Mouse (Mus musculus) gastrocnemius, adult 2 months (tissue): Measurements from ENCODE around the gene Ly75. TPM values are rescaled to one million over a fixed set of nuclear protein-coding genes. Genes with fewer than 3 reads are reported as not detected.

ENCODE experiments used
- DNase-seq: peaks from one replicate; pipeline ENCODE4 v3.0.0; 2022
- H3K27ac ChIP-seq: fragments of 200-600 bp; 2 replicates; pipeline ENCODE4 v1.8.1; 2022; ENCODE audit warnings: mild to moderate bottlenecking
- H3K4me3 ChIP-seq: fragments of 200-600 bp; 2 replicates; pipeline ENCODE4 v1.8.1; 2022; ENCODE audit warnings: mild to moderate bottlenecking, moderate library complexity
- CTCF ChIP-seq: fragments of 200-600 bp; IDR thresholded peaks from 2 replicates; pipeline ENCODE4 v1.8.1; 2022; ENCODE audit warnings: antibody characterized with exemption, mild to moderate bottlenecking, moderate library complexity
- intact Hi-C: fragments of 180-260 bp; cut with DNase I; formaldehyde crosslinking; loops from one replicate; pipeline ENCODE4 v1.15.1; 2025
- total RNA-seq, 2 experiments: library from RNA; stranded (reverse); gene quantifications; 2 replicates each; pipeline ENCODE4 v1.2.3; 2021

Gene Ly75
- total RNA-seq, 2 experiments from 2014 or later: 0.03 to 0.05 TPM

DNA sequence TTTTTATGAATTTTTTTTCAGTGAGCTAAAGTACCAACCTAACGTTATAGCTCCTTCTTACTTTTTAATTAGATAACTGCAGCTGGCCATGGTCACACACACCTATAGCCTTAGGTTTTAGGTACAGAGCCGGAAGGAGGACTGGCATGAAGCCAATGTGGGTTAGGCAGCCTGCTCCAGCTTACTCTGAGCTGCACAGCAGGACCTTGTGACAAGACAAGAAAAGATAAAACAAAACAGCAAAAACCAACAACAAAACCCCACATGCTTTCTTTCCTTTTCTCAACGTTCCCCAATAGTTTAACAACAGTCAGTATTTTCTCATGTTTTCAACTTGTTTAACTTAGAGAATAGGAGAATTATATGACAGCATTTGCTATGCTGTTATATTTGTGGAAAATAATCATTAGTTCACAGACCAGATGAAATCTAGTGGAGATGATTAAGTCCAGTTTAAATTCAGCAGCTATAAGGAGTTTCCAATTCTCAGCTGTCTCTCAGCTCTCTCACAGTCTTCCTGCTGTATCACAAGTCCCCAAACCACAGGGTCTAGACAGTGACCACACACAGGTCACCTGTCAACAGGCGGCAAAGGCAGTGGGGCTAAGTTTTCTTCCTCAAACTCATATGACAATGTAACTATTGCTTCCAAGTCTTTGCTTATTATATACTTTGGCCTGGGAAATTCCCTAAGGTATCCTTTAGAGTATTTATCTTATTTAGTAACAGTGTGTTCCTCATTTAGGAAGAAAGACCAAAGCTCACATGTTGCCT is 40.8 kb downstream of the Ly75 start:
- TF ChIP-seq CTCF: no peak
- H3K4me3 ChIP-seq: no peak overlapping the region
- no peak for DNase-seq
- intact Hi-C loops: no loop called here
- H3K27ac ChIP-seq: no peak overlapping the region

DNA sequence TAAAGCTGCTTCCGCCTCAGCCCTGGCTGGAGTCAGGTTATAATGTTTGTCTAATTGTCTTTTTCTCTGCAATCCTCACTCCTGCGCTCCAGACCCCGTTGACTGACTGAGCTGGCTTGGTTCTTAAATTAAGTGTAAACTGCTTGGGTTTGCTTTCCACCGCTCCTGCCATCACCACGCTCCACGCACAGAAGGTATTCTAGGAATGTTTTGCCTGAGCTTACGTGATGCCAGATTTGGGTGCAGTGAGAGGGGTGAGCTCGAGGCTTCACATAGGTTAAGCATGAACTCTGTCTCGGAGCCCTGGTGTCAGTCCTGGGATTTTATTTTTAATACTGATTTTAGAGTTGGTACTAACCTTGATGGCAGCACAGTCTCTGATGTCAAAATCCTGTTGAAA is 45.2 kb downstream of the Ly75 start:
- intact Hi-C loops: no loop called here
- no peak for TF ChIP-seq CTCF

DNA sequence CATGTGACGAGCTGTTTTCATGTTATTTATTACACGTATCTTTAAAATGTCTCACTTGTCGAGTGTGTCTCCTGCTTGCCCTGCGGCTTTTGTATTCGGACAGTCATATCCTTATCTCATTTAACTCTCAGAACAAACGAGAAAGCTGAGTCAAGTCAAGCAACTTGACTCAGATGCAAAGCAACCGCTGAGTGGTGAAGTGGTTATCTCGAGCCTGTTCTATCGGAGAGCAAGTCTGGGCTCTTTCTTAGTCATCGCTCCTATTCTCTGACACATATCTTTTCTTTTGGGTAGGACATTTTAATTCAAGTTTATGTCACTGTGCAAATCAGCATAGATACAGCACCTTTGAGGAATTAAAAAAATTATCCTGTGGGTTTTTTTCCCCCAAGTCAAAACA is 54.5 kb downstream of the Ly75 start:
- no peak for TF ChIP-seq CTCF
- intact Hi-C loops: no loop called here
- no peak for DNase-seq
- Histone ChIP-seq H3K27ac (no peak overlapping the region), H3K4me3 (no peak overlapping the region)

More for the DNA sequence above, 45.2 kb downstream of the Ly75 start:
- Histone ChIP-seq H3K27ac (no peak overlapping the region), H3K4me3 (no peak overlapping the region)
- no peak for DNase-seq

DNA sequence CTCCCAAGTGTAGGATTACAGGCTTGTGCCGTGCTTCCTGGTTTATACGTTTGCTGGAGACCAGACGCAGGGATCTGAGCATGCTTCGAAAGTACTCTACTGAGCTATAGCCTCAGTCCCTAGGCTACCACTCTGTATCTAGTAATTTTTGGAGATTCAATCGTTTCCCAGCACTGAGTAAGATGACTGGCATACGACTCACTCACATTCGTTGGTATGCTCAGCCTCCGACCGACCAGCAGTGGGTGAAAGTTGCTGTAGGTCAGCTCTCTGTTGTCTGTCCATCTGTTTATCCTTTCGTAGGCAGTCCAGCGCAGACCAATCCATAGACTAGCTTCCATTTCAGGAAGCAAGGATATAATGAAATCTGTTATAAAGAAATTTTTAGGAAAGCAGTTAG is 55.5 kb downstream of the Ly75 start:
- H3K27ac ChIP-seq: no peak overlapping the region
- intact Hi-C loops: no loop called here
- no peak for DNase-seq
- TF ChIP-seq CTCF: no peak
- no peak overlapping the region for H3K4me3 ChIP-seq

DNA sequence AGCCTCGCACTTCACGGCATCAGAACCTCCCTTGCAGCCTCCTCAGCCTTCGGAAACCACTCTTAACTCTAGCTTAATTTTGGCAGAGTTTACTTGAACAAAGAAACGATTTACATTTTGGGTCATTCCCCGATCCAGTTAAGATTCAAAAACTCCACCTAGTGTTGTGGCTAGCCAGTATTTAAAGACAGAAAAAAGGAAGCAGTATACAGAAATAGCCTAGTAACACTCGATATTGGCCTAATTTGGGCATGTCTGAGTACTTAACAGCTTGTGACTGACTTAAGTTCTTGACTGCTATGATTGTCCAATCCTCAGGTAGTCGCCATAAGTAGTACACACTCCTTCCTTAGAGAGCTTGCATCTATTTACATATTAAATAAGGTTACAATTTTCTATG is 56.2 kb downstream of the Ly75 start:
- TF ChIP-seq CTCF: no peak
- intact Hi-C loops: no loop called here
- Histone ChIP-seq H3K27ac (no peak overlapping the region), H3K4me3 (no peak overlapping the region)
- DNase-seq: no peak

DNA sequence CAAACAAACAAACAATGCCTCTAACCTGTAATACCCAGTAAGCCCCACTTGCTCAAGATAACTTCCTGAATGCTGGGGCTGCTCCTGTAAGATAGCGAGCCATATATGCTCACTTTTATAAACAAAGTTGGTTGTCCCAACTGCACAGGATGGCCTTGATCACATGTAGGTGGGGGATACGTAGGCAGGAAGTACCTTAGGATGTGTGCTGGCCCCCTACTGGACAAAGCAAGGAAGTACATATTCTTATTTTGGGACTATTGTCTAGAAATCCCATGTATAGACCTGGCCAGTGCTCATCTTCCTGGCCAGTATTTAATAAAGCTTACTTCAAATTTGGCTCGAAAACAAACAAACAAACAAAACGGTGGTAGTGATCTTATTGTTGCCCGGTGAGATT is 59.7 kb downstream of the Ly75 start:
- Histone ChIP-seq H3K4me3 (no peak overlapping the region), H3K27ac (no peak overlapping the region)
- intact Hi-C loops: no loop called here
- DNase-seq: no peak
- peak; percentile 61 for TF ChIP-seq CTCF

DNA sequence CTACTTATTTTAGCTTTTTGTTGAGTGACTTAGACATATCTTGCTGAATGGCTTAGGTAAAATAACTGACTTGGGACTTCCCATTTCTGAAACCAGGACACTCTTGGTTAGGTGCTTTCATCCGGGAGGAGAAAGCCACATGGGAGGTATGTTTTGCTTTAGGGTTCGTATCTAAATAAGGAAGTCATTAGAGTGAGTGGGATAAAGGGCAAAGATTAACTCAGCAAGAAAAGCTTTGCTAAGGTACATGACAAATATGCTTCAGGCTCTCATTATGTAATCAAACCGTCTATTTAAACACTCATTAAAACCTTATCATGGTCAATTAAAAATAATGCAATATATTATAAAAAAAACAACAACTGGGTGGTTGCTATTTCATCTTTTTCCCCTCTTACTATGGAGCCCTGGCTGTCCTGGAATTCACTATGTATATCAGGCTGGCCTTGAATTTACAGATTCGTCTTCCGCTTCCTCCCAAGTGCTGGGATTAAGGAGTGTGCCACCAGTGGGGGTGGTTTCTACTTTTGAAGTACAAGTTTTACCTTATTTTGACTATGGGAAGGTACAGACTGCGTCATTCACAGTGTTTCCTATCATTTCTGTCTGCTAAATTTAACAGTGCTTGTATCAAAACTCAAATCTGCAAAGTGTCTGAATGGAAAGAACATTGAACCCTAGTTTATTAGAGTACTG is 60.9 kb downstream of the Ly75 start:
- TF ChIP-seq CTCF: no peak
- no peak overlapping the region for H3K27ac ChIP-seq
- intact Hi-C loops: no loop called here

DNA sequence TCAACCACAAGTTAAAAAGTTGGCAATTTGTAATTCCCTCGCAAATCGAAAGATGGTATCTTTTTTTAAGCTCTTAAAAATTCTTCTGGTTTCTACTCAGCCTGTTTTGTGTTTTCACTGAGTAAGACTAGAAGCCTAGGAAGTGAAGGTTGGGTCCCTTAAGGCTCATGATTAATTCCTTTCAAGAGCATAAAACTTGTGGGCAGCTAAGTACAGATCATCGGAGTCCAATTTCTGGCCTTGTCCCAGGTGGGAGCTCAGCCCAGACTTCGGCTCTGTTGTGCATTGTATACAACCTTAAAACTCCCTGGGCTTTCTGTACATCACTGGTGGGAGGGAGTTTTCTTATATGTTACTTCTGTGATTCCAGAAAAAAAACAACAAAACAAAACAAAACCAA is 79.3 kb downstream of the Ly75 start:
- TF ChIP-seq CTCF: no peak
- intact Hi-C loops: no loop called here
- Histone ChIP-seq H3K4me3 (no peak overlapping the region), H3K27ac (no peak overlapping the region)
- DNase-seq: no peak

More for the DNA sequence above, 60.9 kb downstream of the Ly75 start:
- no peak overlapping the region for H3K4me3 ChIP-seq
- DNase-seq: no peak

GRCm38 (mm10) chr2:60299323-60299722 is 83.8 kb downstream of the Ly75 start:
- DNase-seq: no peak
- no peak overlapping the region for H3K4me3 ChIP-seq
- intact Hi-C loops: no loop called here
- no peak overlapping the region for H3K27ac ChIP-seq
- no peak for TF ChIP-seq CTCF

- no peak overlapping the region for H3K4me3 ChIP-seq
- intact Hi-C loops: no loop called here
- H3K27ac ChIP-seq: no peak overlapping the region
- no peak for DNase-seq
- no peak for TF ChIP-seq CTCF
These were observed 84.8 kb downstream of the Ly75 start for GRCm38 (mm10) chr2:60298266-60298665.

GRCm38 (mm10) chr2:60291381-60291780 is 91.7 kb downstream of the Ly75 start:
- TF ChIP-seq CTCF: no peak
- intact Hi-C loops: no loop called here
- H3K27ac ChIP-seq: no peak overlapping the region
- no peak overlapping the region for H3K4me3 ChIP-seq
- DNase-seq: no peak

DNA sequence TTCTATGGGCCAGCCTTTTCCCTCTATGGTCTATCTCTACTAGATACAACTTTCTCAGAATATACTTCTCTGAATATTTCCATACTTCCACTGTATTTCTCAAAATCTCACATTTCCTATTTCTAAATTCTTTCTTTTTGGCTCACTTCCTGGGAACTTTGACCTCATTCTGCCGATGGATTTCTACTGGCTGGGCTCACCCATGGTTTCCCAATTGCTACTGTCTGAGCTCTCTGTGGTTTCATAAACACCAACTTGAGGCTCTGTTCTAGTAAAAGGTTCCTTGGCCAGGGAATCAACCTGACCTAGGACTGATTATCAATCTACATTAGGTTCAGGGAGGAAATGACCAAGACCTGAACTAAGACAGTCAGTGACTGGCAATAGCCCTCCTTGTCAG is 93.7 kb downstream of the Ly75 start:
- TF ChIP-seq CTCF: no peak
- DNase-seq: no peak
- Histone ChIP-seq H3K27ac (no peak overlapping the region), H3K4me3 (no peak overlapping the region)
- intact Hi-C loops: no loop called here

DNA sequence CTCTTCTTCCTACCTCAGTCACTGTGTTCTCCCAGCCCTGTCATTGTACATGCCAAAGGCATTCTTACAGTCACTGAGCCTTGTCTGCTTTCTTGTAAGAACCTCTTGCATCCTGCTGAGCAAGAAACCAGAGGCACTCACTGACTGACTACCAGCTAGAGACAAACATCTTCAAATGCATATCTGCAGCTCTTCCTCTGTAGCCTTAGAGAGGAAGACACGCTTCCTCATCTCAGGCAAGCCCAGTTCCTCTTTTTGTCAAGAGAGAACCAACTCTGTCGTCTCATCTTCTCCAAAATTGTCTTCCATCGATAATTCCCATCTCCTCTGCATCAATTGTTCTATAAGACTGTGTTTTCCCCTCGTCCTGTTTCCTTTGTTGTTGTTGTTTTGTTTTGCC is 94.5 kb downstream of the Ly75 start:
- no peak for TF ChIP-seq CTCF
- Histone ChIP-seq H3K4me3 (no peak overlapping the region), H3K27ac (no peak overlapping the region)
- no peak for DNase-seq
- intact Hi-C loops: no loop called here
